Mouse (Mus musculus): ENCODE results near the gene Kctd5.

DNA sequence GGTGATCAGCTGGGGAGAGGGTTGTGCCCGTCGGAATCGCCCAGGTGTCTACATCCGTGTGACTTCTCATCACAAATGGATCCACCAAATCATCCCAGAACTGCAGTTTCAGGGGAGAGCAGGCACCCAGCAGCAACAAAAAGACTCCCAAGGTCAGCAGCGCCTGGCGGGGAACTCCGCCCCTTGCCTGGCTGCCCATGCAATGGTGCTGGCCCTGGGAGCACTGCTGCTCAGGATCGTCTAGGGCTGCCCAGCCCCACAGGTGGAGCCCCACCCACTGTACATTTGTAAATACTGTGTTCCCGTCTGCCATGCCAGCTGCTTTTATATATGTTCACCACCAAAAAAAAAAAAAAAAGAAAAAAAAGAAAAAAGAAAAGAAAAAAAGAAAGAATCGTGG, 27.7 kb downstream of the Kctd5 start:
- TF ChIP-seq GATA1 (IDR thresholded peaks at IDR 0.05; ENCODE audit: low read length) (no peak), TAL1 (IDR thresholded peaks at IDR 0.05; ENCODE audit: low read length) (no peak)
